8 mouse cellular contexts compared by ENCODE assay signal in genomic region chr7:122099222-122099621, GRCm38 (mm10). TPM values are rescaled to one million over a fixed set of nuclear protein-coding genes. Genes with fewer than 3 reads are reported as not detected.
DNase-seq lines count a peak whose midpoint lies in the region; ATAC-seq and TF ChIP-seq lines count a peak whose summit lies in the region.

No protein-coding gene starts in this region.

- 58% methylated on average over 4 of the region's 4 CpGs for WGBS in forebrain, embryonic 14.5 days
- 65% methylated on average over 4 of the region's 4 CpGs for WGBS in forebrain, embryonic 15.5 days

- no peak for TF ChIP-seq POLR2A in testis, adult 2 months (IDR thresholded peaks at IDR 0.05; ENCODE audit: control insufficient read depth, low read depth, low read length)

- peaks cover 39% of the 10 kb centered on the region for H3K36me3 ChIP-seq in forebrain, embryonic 14.5 days (ENCODE audit: control insufficient read depth, insufficient read depth, low read length)
- H3K36me3 ChIP-seq in forebrain, embryonic 15.5 days: peaks cover 35% of the 10 kb centered on the region
- peaks cover 2% of the 10 kb centered on the region for H3K36me3 ChIP-seq in testis, adult 2 months (ENCODE audit: control insufficient read depth, insufficient read depth, low read length)
- H3K36me3 ChIP-seq in splenic B cell, adult 2 months (ENCODE audit: control insufficient read depth, insufficient read depth, low read length, poor library complexity, severe bottlenecking): peaks cover 4% of the 10 kb centered on the region; the same call in 1 of the 2 replicates

- peak; percentile 67 for DNase-seq in forebrain, embryonic 14.5 days (ENCODE audit: low spot score)
- no peak for DNase-seq in testis, postnatal 14 days (ENCODE audit: low spot score)
- DNase-seq in cerebellum, postnatal 10 days: peak; percentile 57 to 69
- DNase-seq in lung, postnatal 14 days: peak; percentile 41
- peak; percentile 82 for DNase-seq in splenic B cell, adult 2 months (ENCODE audit: low read depth, low spot score)

- no peak for ATAC-seq in forebrain, embryonic 14.5 days
- ATAC-seq in forebrain, embryonic 15.5 days (replicated peaks): no peak
- ATAC-seq in inflammation-experienced regulatory T-cells, adult 6 months: peak; percentile 64

- no peaks in the 10 kb centered on the region for H3K27me3 ChIP-seq in forebrain, embryonic 14.5 days (replicated peaks; ENCODE audit: control insufficient read depth, insufficient read depth, low read length)
- H3K27me3 ChIP-seq in forebrain, embryonic 15.5 days: no peaks in the 10 kb centered on the region
- no peaks in the 10 kb centered on the region for H3K27me3 ChIP-seq in testis, adult 2 months (ENCODE audit: control insufficient read depth, insufficient read depth, low read length)
- no peaks in the 10 kb centered on the region for H3K27me3 ChIP-seq in splenic B cell, adult 2 months (ENCODE audit: control insufficient read depth, insufficient read depth, low read length, poor library complexity, severe bottlenecking)

- H3K9ac ChIP-seq in forebrain, embryonic 14.5 days (ENCODE audit: low read length): no peak overlapping the region
- no peak overlapping the region for H3K9ac ChIP-seq in forebrain, embryonic 15.5 days (replicated peaks)

- no peak overlapping the region for H3K27ac ChIP-seq in forebrain, embryonic 14.5 days (ENCODE audit: low read depth, low read length)
- H3K27ac ChIP-seq in forebrain, embryonic 15.5 days (replicated peaks): no peak overlapping the region
- no peak overlapping the region for H3K27ac ChIP-seq in testis, adult 2 months (ENCODE audit: control insufficient read depth, insufficient read depth, low read depth, low read length)

- H3K4me1 ChIP-seq in forebrain, embryonic 14.5 days (ENCODE audit: control insufficient read depth, insufficient read depth, low read length): peaks cover 6% of the 10 kb centered on the region
- H3K4me1 ChIP-seq in forebrain, embryonic 15.5 days: peaks cover 25% of the 10 kb centered on the region
- peaks cover 5% of the 10 kb centered on the region for H3K4me1 ChIP-seq in testis, adult 2 months (ENCODE audit: control insufficient read depth, insufficient read depth, low read length)

- no peak overlapping the region for H3K4me2 ChIP-seq in forebrain, embryonic 14.5 days (ENCODE audit: low read length)
- H3K4me2 ChIP-seq in forebrain, embryonic 15.5 days (replicated peaks): no peak overlapping the region

- H3K9me3 ChIP-seq in forebrain, embryonic 14.5 days (replicated peaks; ENCODE audit: control insufficient read depth, low read length): no peaks in the 10 kb centered on the region
- no peaks in the 10 kb centered on the region for H3K9me3 ChIP-seq in forebrain, embryonic 15.5 days

- H3K4me3 ChIP-seq in forebrain, embryonic 14.5 days (ENCODE audit: low read depth, low read length): no peak overlapping the region
- H3K4me3 ChIP-seq in forebrain, embryonic 15.5 days: no peak overlapping the region
- H3K4me3 ChIP-seq in testis, adult 2 months (ENCODE audit: control insufficient read depth, low read depth, low read length): no peak overlapping the region

- TF ChIP-seq CTCF in testis, adult 2 months (IDR thresholded peaks at IDR 0.05; ENCODE audit: control insufficient read depth, insufficient read depth, insufficient replicate concordance, low read depth, low read length): peak; percentile 50; the same call in 1 of the 2 replicates

RNA-seq across cellular contexts. Expression of gene Ndufab1, which starts 2.5 kb away (rescaled TPM):
- polyA plus RNA-seq in forebrain, embryonic 14.5 days (2014; fragmentation: Nextera tagmentation; extraction: Ambion mirVana): 510 and 563 TPM in 2 replicates
- polyA plus RNA-seq in forebrain, embryonic 15.5 days (2015; fragmentation: Nextera tagmentation; extraction: Ambion mirVana): 525 and 527 TPM in 2 replicates
- polyA plus RNA-seq in testis, adult 2 months (2012; rRNA removed): 55.4 and 101 TPM in 2 replicates
- polyA plus RNA-seq in inflammation-experienced regulatory T-cells, adult 6 months (2017; shearing (Covaris generic)): 100 to 1,000 TPM; 134 to 182 (median 141) TPM

RNA-seq across cellular contexts. Expression of gene Ears2, which starts 32.2 kb away (rescaled TPM):
- 11.8 TPM in 2 replicates for polyA plus RNA-seq in forebrain, embryonic 14.5 days (2014; fragmentation: Nextera tagmentation; extraction: Ambion mirVana)
- 11.6 and 12.7 TPM in 2 replicates for polyA plus RNA-seq in forebrain, embryonic 15.5 days (2015; fragmentation: Nextera tagmentation; extraction: Ambion mirVana)
- 5.9 and 6.3 TPM in 2 replicates for polyA plus RNA-seq in testis, adult 2 months (2012; rRNA removed)
- 1 to 10 TPM; 2.4 to 7.1 (median 4.9) TPM for polyA plus RNA-seq in inflammation-experienced regulatory T-cells, adult 6 months (2017; shearing (Covaris generic))

RNA-seq across cellular contexts. Expression of gene Ubfd1, which starts 32.2 kb away (rescaled TPM):
- polyA plus RNA-seq in forebrain, embryonic 14.5 days (2014; fragmentation: Nextera tagmentation; extraction: Ambion mirVana): 69.9 and 76.5 TPM in 2 replicates
- polyA plus RNA-seq in forebrain, embryonic 15.5 days (2015; fragmentation: Nextera tagmentation; extraction: Ambion mirVana): 61.3 and 65.2 TPM in 2 replicates
- 11.4 and 12.6 TPM in 2 replicates for polyA plus RNA-seq in testis, adult 2 months (2012; rRNA removed)
- polyA plus RNA-seq in inflammation-experienced regulatory T-cells, adult 6 months (2017; shearing (Covaris generic)): 10 to 100 TPM in 2 of 3 experiments, 1 to 10 TPM in 1; 9.1 to 14.3 (median 10.4) TPM

RNA-seq across cellular contexts. Expression of gene Palb2, which starts 33.6 kb away (rescaled TPM):
- 7.2 TPM in 2 replicates for polyA plus RNA-seq in forebrain, embryonic 14.5 days (2014; fragmentation: Nextera tagmentation; extraction: Ambion mirVana)
- 8.0 and 8.7 TPM in 2 replicates for polyA plus RNA-seq in forebrain, embryonic 15.5 days (2015; fragmentation: Nextera tagmentation; extraction: Ambion mirVana)
- 3.5 and 4.8 TPM in 2 replicates for polyA plus RNA-seq in testis, adult 2 months (2012; rRNA removed)
- polyA plus RNA-seq in inflammation-experienced regulatory T-cells, adult 6 months (2017; shearing (Covaris generic)): 10 to 100 TPM in 2 of 3 experiments, 1 to 10 TPM in 1; 7.0 to 14.6 (median 11.6) TPM

RNA-seq across cellular contexts. Expression of gene Dctn5, which starts 33.6 kb away (rescaled TPM):
- polyA plus RNA-seq in forebrain, embryonic 14.5 days (2014; fragmentation: Nextera tagmentation; extraction: Ambion mirVana): 162 and 166 TPM in 2 replicates
- polyA plus RNA-seq in forebrain, embryonic 15.5 days (2015; fragmentation: Nextera tagmentation; extraction: Ambion mirVana): 155 and 160 TPM in 2 replicates
- polyA plus RNA-seq in testis, adult 2 months (2012; rRNA removed): 32.1 and 33.0 TPM in 2 replicates
- 100 to 1,000 TPM; 109 to 137 (median 111) TPM for polyA plus RNA-seq in inflammation-experienced regulatory T-cells, adult 6 months (2017; shearing (Covaris generic))
